Mouse (Mus musculus) liver, adult 2 months (tissue): Measurements from ENCODE around the gene Ang2.
"Not testable (repeated sequence)": the region's sequence is repeated elsewhere in the genome, so short reads cannot be mapped to it uniquely, and the experiment has no call there.

Experiments used
- CTCF ChIP-seq: fragments of 200-500 bp; IDR thresholded peaks from 2 replicates; pipeline ENCODE4 v1.5.1; 2011; ENCODE audit warnings: low read depth, low read length, control low read depth
- POLR2A ChIP-seq: fragments of 200-500 bp; IDR thresholded peaks from 2 replicates; pipeline ENCODE4 v1.6.1; 2011; ENCODE audit warnings: low read length, control low read depth; ENCODE audit not compliant: insufficient read depth; ENCODE audit errors: extremely low read depth

DNA sequence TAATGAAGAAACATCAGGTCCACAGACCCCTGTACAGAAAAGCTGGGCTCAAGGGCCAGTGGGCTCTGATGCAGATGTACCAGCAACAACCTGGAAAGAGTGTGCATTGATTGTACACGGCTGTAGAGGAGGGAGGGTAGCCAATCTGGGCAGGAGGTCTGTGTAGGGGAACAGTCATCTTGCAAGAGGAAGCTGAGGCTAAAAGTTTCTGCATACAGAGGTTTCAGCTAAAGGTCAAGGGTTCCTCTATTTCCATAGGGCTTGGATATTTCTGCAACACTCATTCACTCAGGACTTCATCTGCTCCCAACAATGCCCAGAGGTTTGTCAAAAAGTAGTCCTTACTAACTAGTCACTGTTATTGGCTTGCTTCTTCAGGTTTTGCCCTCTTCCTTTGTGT, 38.5 kb upstream of the Ang2 start:
- not testable (repeated sequence) for TF ChIP-seq CTCF, POLR2A
